Mouse (Mus musculus) embryonic facial prominence, embryonic 11.5 days (tissue): ENCODE data around the gene Oxsr1. TPM values are rescaled to one million over a fixed set of nuclear protein-coding genes. Genes with fewer than 3 reads are reported as not detected.

ENCODE experiments used
- ATAC-seq: fragments of 200-750 bp; cut with Nextera tagmentation; replicated peaks from 2 replicates; pipeline ENCODE4 v1.8.0; 2017; ENCODE audit warnings: low read depth; ENCODE audit not compliant: insufficient number of reproducible peaks, low FRiP score, low TSS enrichment
- DNase-seq: peaks from one replicate; pipeline ENCODE4 v3.0.0-alpha.2; 2015; ENCODE audit warnings: low spot score
- H3K27ac ChIP-seq: fragments of 300-500 bp; sonication (generic); replicated peaks from 2 replicates; pipeline ENCODE4 v1.5.1; 2014; ENCODE audit warnings: mild to moderate bottlenecking, low read depth, low read length, control low read depth
- H3K27me3 ChIP-seq: fragments of 300-500 bp; sonication (generic); 2 replicates; pipeline ENCODE4 v1.6.1; 2014; ENCODE audit warnings: mild to moderate bottlenecking, low read length, moderate library complexity, mixed read lengths; ENCODE audit not compliant: control insufficient read depth, insufficient read depth
- H3K36me3 ChIP-seq: fragments of 300-500 bp; sonication (generic); replicated peaks from 2 replicates; pipeline ENCODE4 v1.6.1; 2014; ENCODE audit warnings: low read depth, mild to moderate bottlenecking, low read length, moderate library complexity, mixed read lengths; ENCODE audit not compliant: control insufficient read depth, insufficient read depth
- H3K4me1 ChIP-seq: fragments of 300-500 bp; sonication (generic); 2 replicates; pipeline ENCODE4 v1.6.1; 2014; ENCODE audit warnings: low read length, mixed read lengths; ENCODE audit not compliant: control insufficient read depth, insufficient read depth
- H3K4me2 ChIP-seq: fragments of 300-500 bp; sonication (generic); 2 replicates; pipeline ENCODE4 v1.6.1; 2014; ENCODE audit warnings: low read depth, mild to moderate bottlenecking, control low read depth, low read length, moderate library complexity
- H3K4me3 ChIP-seq: fragments of 300-500 bp; sonication (generic); 2 replicates; pipeline ENCODE4 v1.5.1; 2014; ENCODE audit warnings: low read depth, low read length, control low read depth
- H3K9ac ChIP-seq: fragments of 300-500 bp; sonication (generic); replicated peaks from 2 replicates; pipeline ENCODE4 v1.6.1; 2014; ENCODE audit warnings: mild to moderate bottlenecking, control low read depth, low read length
- H3K9me3 ChIP-seq: fragments of 300-500 bp; sonication (generic); replicated peaks from 2 replicates; pipeline ENCODE4 v1.6.1; 2016; ENCODE audit warnings: mild to moderate bottlenecking, low read length, inconsistent platforms, mixed read lengths; ENCODE audit not compliant: control insufficient read depth
- WGBS: fragments of 180-500 bp; shearing (Covaris S2); extraction: QIAGEN DNeasy Blood & Tissue Kit; methylation state at CpG from one replicate; pipeline ENCODE4 v1.1.7; 2014; 5-methylcytosine and 5-hydroxymethylcytosine counted together
- polyA plus RNA-seq: library from polyadenylated mRNA; unstranded; fragments of >200 nt; fragmentation: Nextera tagmentation; extraction: Ambion mirVana; gene quantifications from 2 replicates; pipeline ENCODE4 v1.2.1, GENCODE M21; 2014

Oxsr1 gene
- polyA plus RNA-seq, 1 experiment from 2014 or later = 15.0 TPM

DNA sequence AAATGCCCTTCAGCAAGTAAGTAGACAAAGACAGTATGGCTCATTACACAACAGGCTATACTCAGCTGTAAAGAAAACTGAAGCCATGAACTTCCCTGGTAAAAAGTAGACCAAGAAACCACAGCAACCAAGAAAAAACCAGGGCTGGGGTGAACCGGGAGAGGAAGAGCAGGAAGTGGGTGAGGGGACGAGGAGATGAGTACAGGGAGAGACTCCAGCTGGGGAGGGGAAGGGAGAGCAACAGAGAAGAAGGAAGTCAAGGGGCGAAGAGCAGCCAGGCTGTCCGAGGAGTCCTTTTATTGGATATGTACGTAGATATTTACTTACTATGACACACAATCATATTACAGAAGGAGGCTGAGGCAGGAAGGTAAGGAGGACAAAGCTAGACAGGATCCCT lies 74.2 kb downstream of the Oxsr1 start:
- H3K4me2 ChIP-seq = no peak overlapping the region
- H3K9me3 ChIP-seq = no peaks in the 10 kb centered on the region
- H3K9ac ChIP-seq = no peak overlapping the region
- H3K4me3 ChIP-seq = no peak overlapping the region
- H3K27ac ChIP-seq = no peak overlapping the region
- ATAC-seq (no peak), DNase-seq (no peak)
- 80% methylated on average over 5 of the region's 5 CpGs for WGBS
- H3K4me1 ChIP-seq = no peaks in the 10 kb centered on the region
- no peaks in the 10 kb centered on the region for H3K27me3 ChIP-seq
- peaks cover 3% of the 10 kb centered on the region; the same call in 1 of the 2 replicates for H3K36me3 ChIP-seq

DNA sequence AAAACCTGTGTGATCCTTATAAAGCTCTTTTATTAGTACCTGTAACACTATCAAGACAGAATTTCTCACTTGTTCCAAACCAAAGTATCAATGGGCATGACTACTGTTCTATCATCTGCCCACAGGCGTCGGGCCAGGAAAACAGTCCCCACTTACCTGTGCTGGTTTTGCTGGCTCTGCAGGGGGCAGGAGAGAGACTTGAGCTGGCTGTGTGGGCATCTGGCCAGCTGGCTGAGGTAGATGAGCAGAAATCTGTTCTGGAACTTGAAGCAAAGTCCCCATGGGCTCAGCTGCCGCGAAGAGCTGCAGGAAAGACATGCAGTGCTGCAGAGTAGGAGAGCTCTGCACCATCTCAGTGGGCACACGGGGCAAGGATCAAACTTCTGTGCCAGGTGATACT lies 75.4 kb downstream of the Oxsr1 start:
- ATAC-seq (no peak), DNase-seq (no peak)
- Histone ChIP-seq H3K4me2 (no peak overlapping the region), H3K4me1 (no peaks in the 10 kb centered on the region), H3K9ac (no peak overlapping the region), H3K36me3 (peaks cover 3% of the 10 kb centered on the region; the same call in 1 of the 2 replicates), H3K27me3 (no peaks in the 10 kb centered on the region), H3K9me3 (no peaks in the 10 kb centered on the region), H3K27ac (no peak overlapping the region), H3K4me3 (no peak overlapping the region)
- WGBS = 90% methylated on average over 5 of the region's 5 CpGs

- 88% methylated on average over 3 of the region's 3 CpGs for WGBS
- H3K36me3 ChIP-seq = peaks cover 3% of the 10 kb centered on the region; the same call in 1 of the 2 replicates
Measured at GRCm38 (mm10) chr9:119243981-119244380, 78.2 kb downstream of the Oxsr1 start.

DNA sequence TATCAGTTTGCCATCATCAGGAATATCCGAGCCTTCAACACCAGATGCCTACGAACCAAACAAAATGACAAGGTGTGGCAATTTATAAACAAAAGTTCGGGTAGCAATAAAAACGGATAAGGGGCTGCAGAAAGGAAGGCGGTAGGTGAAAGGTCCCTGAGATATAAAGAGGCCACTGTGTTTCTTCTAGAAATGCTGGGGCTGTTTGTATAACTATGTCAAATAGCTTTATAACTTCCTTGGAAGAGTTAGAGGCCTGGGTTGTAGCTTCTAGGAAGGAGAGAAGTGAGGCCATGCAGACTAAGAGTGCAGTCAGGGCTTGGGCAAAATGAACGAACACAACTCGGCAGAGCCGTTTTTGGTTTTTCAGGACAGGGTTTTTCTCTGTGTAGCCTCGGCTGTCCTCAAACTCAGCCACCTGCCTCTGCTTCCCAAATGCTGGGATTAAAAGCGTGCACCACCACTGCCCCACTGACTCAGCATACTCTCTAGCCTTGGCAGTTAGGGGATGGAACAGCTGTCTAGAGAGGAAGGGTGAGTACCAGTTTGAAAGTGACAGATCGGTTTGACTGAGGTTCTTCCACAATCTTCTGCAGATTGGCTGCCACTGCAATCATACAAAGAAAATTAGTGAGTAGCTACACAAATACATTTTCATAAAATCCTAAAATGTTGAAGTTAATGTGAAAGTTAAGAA lies 80.9 kb downstream of the Oxsr1 start:
- H3K27me3 ChIP-seq = no peaks in the 10 kb centered on the region
- no peaks in the 10 kb centered on the region for H3K9me3 ChIP-seq
- no peak overlapping the region for H3K4me3 ChIP-seq
- no peaks in the 10 kb centered on the region for H3K4me1 ChIP-seq
- no peak overlapping the region for H3K27ac ChIP-seq
- no peak for ATAC-seq
- no peak for DNase-seq
- no peak overlapping the region for H3K9ac ChIP-seq
- no peak overlapping the region for H3K4me2 ChIP-seq
- whole genome bisulfite sequencing = 87% methylated on average over 11 of the region's 11 CpGs
- peaks cover 3% of the 10 kb centered on the region; the same call in 1 of the 2 replicates for H3K36me3 ChIP-seq

More at GRCm38 (mm10) chr9:119243981-119244380, 78.2 kb downstream of the Oxsr1 start:
- Histone ChIP-seq H3K27me3 (no peaks in the 10 kb centered on the region), H3K9ac (no peak overlapping the region), H3K9me3 (no peaks in the 10 kb centered on the region), H3K4me1 (no peaks in the 10 kb centered on the region), H3K4me3 (no peak overlapping the region), H3K4me2 (no peak overlapping the region), H3K27ac (no peak overlapping the region)
- no peak for ATAC-seq
- DNase-seq = no peak

DNA sequence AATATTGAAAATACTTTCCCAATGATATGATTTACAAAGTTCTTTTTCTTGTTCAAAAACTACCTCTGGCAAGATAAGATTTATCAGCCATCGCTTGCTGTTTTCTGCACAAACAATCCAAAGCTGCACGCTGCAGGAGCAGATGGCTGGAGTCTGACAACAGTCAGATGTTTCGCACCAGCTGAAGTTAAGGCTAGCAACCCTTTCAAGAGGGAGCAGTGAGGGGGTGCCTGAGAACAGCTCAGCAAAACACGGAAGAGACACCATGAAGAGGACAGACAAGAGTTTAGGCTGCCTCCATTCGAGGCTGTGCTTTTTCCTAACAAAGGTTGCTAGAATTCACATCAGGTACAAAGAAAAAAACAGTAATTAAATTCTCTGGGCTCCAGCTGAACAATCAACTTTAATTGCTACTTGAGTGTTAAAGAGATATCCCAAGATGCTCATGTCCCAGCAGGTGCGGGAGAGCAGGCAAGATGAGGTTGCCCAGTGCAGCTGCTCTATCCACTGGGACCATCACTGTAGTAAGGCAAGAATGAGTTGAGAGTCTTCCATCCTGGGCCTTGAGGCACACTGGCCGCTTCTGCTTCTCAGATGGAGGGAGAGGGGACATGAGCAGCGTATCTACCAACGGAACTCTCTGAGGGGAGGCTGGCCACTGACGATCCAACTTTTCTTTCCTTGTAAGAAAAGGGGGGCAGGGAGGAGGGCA lies 81.8 kb downstream of the Oxsr1 start:
- Histone ChIP-seq H3K4me2 (no peak overlapping the region), H3K36me3 (peaks cover 3% of the 10 kb centered on the region; the same call in 1 of the 2 replicates), H3K27ac (no peak overlapping the region), H3K4me3 (no peak overlapping the region), H3K9me3 (no peaks in the 10 kb centered on the region), H3K4me1 (no peaks in the 10 kb centered on the region), H3K9ac (no peak overlapping the region), H3K27me3 (no peaks in the 10 kb centered on the region)
- ATAC-seq (no peak), DNase-seq (no peak)
- 91% methylated on average over 10 of the region's 10 CpGs for WGBS

DNA sequence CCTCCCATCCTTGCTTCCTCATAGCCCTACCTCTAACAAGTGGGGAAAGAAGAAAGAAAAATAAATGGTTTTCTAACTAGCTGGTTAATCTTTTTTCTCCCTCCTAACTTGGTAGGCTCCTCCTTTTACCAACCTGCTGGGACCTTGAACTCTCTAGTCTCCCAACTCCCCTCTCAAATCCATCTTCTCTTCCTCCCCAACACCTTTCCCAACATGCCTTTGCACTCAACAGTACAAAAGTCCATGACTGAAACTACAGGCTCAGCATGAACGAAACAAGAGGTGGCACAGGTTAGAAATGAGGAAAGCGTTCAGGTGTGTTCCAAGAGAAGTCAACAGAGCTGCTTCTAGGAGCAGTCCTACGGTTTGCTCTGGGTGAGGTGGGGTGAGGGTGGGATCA lies 83.0 kb downstream of the Oxsr1 start:
- Histone ChIP-seq H3K4me3 (no peak overlapping the region), H3K36me3 (no peaks in the 10 kb centered on the region; the same call in 1 of the 2 replicates), H3K27me3 (no peaks in the 10 kb centered on the region), H3K9me3 (no peaks in the 10 kb centered on the region), H3K27ac (no peak overlapping the region), H3K4me2 (no peak overlapping the region), H3K9ac (no peak overlapping the region), H3K4me1 (no peaks in the 10 kb centered on the region)
- WGBS = 93% methylated on average over 3 of the region's 3 CpGs
- ATAC-seq = no peak
- DNase-seq = no peak

DNA sequence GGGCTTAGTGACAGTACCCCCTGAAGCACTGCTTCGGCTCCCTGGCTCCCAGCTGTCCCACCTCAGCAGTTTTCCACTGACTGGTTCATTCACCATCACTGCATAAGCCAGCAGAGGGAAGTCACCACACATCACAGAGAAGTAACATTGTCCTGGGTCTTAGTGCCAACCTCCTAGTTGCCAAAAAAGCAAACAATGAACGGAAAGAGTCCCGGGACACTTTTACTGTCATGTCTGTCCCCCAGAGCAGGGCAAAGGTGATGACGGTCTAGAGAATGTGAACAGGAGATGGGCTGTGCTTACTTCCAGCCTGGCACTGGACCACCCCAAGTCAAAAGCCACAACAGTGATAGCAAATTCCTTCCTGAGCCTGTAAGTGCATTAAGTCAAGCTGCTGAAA lies 83.4 kb downstream of the Oxsr1 start:
- Histone ChIP-seq H3K4me3 (no peak overlapping the region), H3K27ac (no peak overlapping the region), H3K27me3 (no peaks in the 10 kb centered on the region), H3K4me1 (no peaks in the 10 kb centered on the region), H3K9me3 (no peaks in the 10 kb centered on the region), H3K4me2 (no peak overlapping the region), H3K36me3 (no peaks in the 10 kb centered on the region; the same call in 1 of the 2 replicates), H3K9ac (no peak overlapping the region)
- ATAC-seq = no peak
- no peak for DNase-seq
- 92% methylated on average over 4 of the region's 4 CpGs for WGBS

DNA sequence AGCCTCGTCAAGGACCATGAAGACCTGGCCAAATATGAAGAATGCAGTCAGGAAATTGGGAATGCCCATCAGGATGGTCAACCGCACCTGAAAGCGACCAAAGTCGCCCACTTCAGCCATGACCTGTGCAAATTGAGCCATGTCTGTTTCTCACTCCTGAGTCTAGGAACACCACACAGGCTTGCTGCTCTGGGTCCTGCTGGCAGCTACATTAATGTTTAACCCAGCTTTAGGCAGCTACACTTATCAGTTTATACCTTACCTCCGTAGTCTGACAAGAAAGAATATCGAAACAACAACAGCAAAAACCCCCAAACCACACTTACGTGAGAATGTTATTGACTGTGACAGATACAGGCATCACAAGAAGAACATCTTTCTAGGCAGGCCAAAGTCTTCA lies 90.7 kb downstream of the Oxsr1 start:
- H3K4me1 ChIP-seq = no peaks in the 10 kb centered on the region
- no peaks in the 10 kb centered on the region for H3K36me3 ChIP-seq
- 93% methylated on average over 7 of the region's 7 CpGs for WGBS

More for the DNA sequence above, 90.7 kb downstream of the Oxsr1 start:
- Histone ChIP-seq H3K4me2 (no peak overlapping the region), H3K27me3 (no peaks in the 10 kb centered on the region), H3K9me3 (no peaks in the 10 kb centered on the region), H3K27ac (no peak overlapping the region), H3K4me3 (no peak overlapping the region), H3K9ac (no peak overlapping the region)
- DNase-seq (no peak), ATAC-seq (no peak)
